Mouse (Mus musculus): ENCODE results near the gene Alk. TPM values are rescaled to one million over a fixed set of nuclear protein-coding genes. Genes with fewer than 3 reads are reported as not detected.
A peak's percentile ranks its signal among the peaks of the same experiment; 100 is the strongest.

Alk gene
- polyA plus RNA-seq, 1 experiment from 2014 or later, result 8.3 TPM

- peak overlapping the region; percentile 63; the same call in 1 of the 2 replicates for H3K27ac ChIP-seq (replicated peaks)
- 46% methylated on average over 11 of the region's 11 CpGs for WGBS
- H3K9ac ChIP-seq (replicated peaks), result no peak overlapping the region
- H3K9me3 ChIP-seq (replicated peaks), result no peaks in the 10 kb centered on the region
- H3K27me3 ChIP-seq (replicated peaks), result no peaks in the 10 kb centered on the region
- no peak for ATAC-seq (ENCODE audit: low FRiP score)
- peaks cover 21% of the 10 kb centered on the region for H3K4me1 ChIP-seq
- no peaks in the 10 kb centered on the region for H3K36me3 ChIP-seq
- no peak overlapping the region for H3K4me2 ChIP-seq
- no peak overlapping the region for H3K4me3 ChIP-seq (replicated peaks)
Measured at GRCm38 (mm10) chr17:72043667-72044390, 560.6 kb downstream of the Alk start.

GRCm38 (mm10) chr17:72043001-72043666 is 561.3 kb downstream of the Alk start:
- H3K27ac ChIP-seq (replicated peaks), result peak overlapping the region; percentile 63; the same call in 1 of the 2 replicates
- no peak overlapping the region for H3K4me3 ChIP-seq (replicated peaks)
- H3K9ac ChIP-seq (replicated peaks), result no peak overlapping the region
- peaks cover 21% of the 10 kb centered on the region for H3K4me1 ChIP-seq
- 52% methylated on average over 9 of the region's 9 CpGs for WGBS
- no peak for ATAC-seq (ENCODE audit: low FRiP score)
- no peaks in the 10 kb centered on the region for H3K27me3 ChIP-seq (replicated peaks)
- H3K9me3 ChIP-seq (replicated peaks), result no peaks in the 10 kb centered on the region
- H3K36me3 ChIP-seq, result no peaks in the 10 kb centered on the region
- H3K4me2 ChIP-seq, result no peak overlapping the region

GRCm38 (mm10) chr17:72039176-72039948 is 565.1 kb downstream of the Alk start:
- 67% methylated on average over 7 of the region's 7 CpGs for WGBS

GRCm38 (mm10) chr17:72038371-72038770 is 566.1 kb downstream of the Alk start:
- H3K9me3 ChIP-seq (replicated peaks), result no peaks in the 10 kb centered on the region
- 80% methylated on average over 5 of the region's 5 CpGs for WGBS
- ATAC-seq (ENCODE audit: low FRiP score), result no peak

More at GRCm38 (mm10) chr17:72039176-72039948, 565.1 kb downstream of the Alk start:
- Histone ChIP-seq H3K4me1 (peaks cover 14% of the 10 kb centered on the region), H3K27me3 (replicated peaks) (no peaks in the 10 kb centered on the region), H3K27ac (replicated peaks) (no peak overlapping the region), H3K9me3 (replicated peaks) (no peaks in the 10 kb centered on the region), H3K4me2 (no peak overlapping the region), H3K36me3 (no peaks in the 10 kb centered on the region), H3K9ac (replicated peaks) (no peak overlapping the region), H3K4me3 (replicated peaks) (no peak overlapping the region)
- no peak for ATAC-seq (ENCODE audit: low FRiP score)

GRCm38 (mm10) chr17:72030672-72031071 is 573.8 kb downstream of the Alk start:
- H3K4me3 ChIP-seq (replicated peaks), result no peak overlapping the region
- H3K9me3 ChIP-seq (replicated peaks), result no peaks in the 10 kb centered on the region
- no peaks in the 10 kb centered on the region for H3K27me3 ChIP-seq (replicated peaks)
- no peaks in the 10 kb centered on the region for H3K4me1 ChIP-seq
- H3K27ac ChIP-seq (replicated peaks), result no peak overlapping the region
- no peak overlapping the region for H3K9ac ChIP-seq (replicated peaks)
- no peak for ATAC-seq (ENCODE audit: low FRiP score)
- H3K4me2 ChIP-seq, result no peak overlapping the region
- H3K36me3 ChIP-seq, result no peaks in the 10 kb centered on the region
- WGBS, result 60% methylated on average over 7 of the region's 7 CpGs

More at GRCm38 (mm10) chr17:72038371-72038770, 566.1 kb downstream of the Alk start:
- no peak overlapping the region for H3K4me3 ChIP-seq (replicated peaks)
- H3K9ac ChIP-seq (replicated peaks), result no peak overlapping the region
- H3K36me3 ChIP-seq, result no peaks in the 10 kb centered on the region
- no peaks in the 10 kb centered on the region for H3K27me3 ChIP-seq (replicated peaks)
- H3K4me2 ChIP-seq, result no peak overlapping the region
- H3K27ac ChIP-seq (replicated peaks), result no peak overlapping the region
- peaks cover 7% of the 10 kb centered on the region for H3K4me1 ChIP-seq

- H3K36me3 ChIP-seq, result no peaks in the 10 kb centered on the region
- no peak overlapping the region for H3K4me2 ChIP-seq
- H3K4me1 ChIP-seq, result no peaks in the 10 kb centered on the region
- 49% methylated on average over 9 of the region's 9 CpGs for WGBS
- no peaks in the 10 kb centered on the region for H3K9me3 ChIP-seq (replicated peaks)
- H3K27ac ChIP-seq (replicated peaks), result no peak overlapping the region
- no peak for ATAC-seq (ENCODE audit: low FRiP score)
- H3K9ac ChIP-seq (replicated peaks), result no peak overlapping the region
- H3K4me3 ChIP-seq (replicated peaks), result no peak overlapping the region
- H3K27me3 ChIP-seq (replicated peaks), result no peaks in the 10 kb centered on the region
Measured at GRCm38 (mm10) chr17:72023323-72023722, 581.1 kb downstream of the Alk start.

GRCm38 (mm10) chr17:72021733-72022669 is 582.4 kb downstream of the Alk start:
- no peaks in the 10 kb centered on the region for H3K36me3 ChIP-seq
- H3K27ac ChIP-seq (replicated peaks), result no peak overlapping the region
- WGBS, result 70% methylated on average over 10 of the region's 10 CpGs
- no peak overlapping the region for H3K4me2 ChIP-seq
- peak; percentile 65; the same call in 1 of the 2 replicates for ATAC-seq (ENCODE audit: low FRiP score)
- no peaks in the 10 kb centered on the region for H3K27me3 ChIP-seq (replicated peaks)
- no peak overlapping the region for H3K9ac ChIP-seq (replicated peaks)
- H3K4me1 ChIP-seq, result no peaks in the 10 kb centered on the region
- H3K9me3 ChIP-seq (replicated peaks), result no peaks in the 10 kb centered on the region
- no peak overlapping the region for H3K4me3 ChIP-seq (replicated peaks)

- Histone ChIP-seq H3K27ac (replicated peaks) (no peak overlapping the region), H3K27me3 (replicated peaks) (no peaks in the 10 kb centered on the region), H3K9ac (replicated peaks) (no peak overlapping the region), H3K4me2 (no peak overlapping the region), H3K4me1 (no peaks in the 10 kb centered on the region), H3K9me3 (replicated peaks) (no peaks in the 10 kb centered on the region), H3K4me3 (replicated peaks) (no peak overlapping the region), H3K36me3 (no peaks in the 10 kb centered on the region)
- ATAC-seq (ENCODE audit: low FRiP score), result no peak
Measured at GRCm38 (mm10) chr17:72017329-72017728, 587.1 kb downstream of the Alk start.

- H3K4me2 ChIP-seq, result no peak overlapping the region
- H3K27me3 ChIP-seq (replicated peaks), result no peaks in the 10 kb centered on the region
- no peaks in the 10 kb centered on the region for H3K4me1 ChIP-seq
- H3K36me3 ChIP-seq, result no peaks in the 10 kb centered on the region
- H3K9me3 ChIP-seq (replicated peaks), result no peaks in the 10 kb centered on the region
- 49% methylated on average over 3 of the region's 3 CpGs for WGBS
- H3K4me3 ChIP-seq (replicated peaks), result no peak overlapping the region
- ATAC-seq (ENCODE audit: low FRiP score), result no peak
- H3K27ac ChIP-seq (replicated peaks), result no peak overlapping the region
- H3K9ac ChIP-seq (replicated peaks), result no peak overlapping the region
Measured at GRCm38 (mm10) chr17:72015253-72015652, 589.2 kb downstream of the Alk start.

- 84% methylated on average over 9 of the region's 9 CpGs for WGBS
- no peak overlapping the region for H3K9ac ChIP-seq (replicated peaks)
- H3K4me2 ChIP-seq, result no peak overlapping the region
- no peaks in the 10 kb centered on the region for H3K27me3 ChIP-seq (replicated peaks)
- no peaks in the 10 kb centered on the region for H3K4me1 ChIP-seq
- H3K9me3 ChIP-seq (replicated peaks), result no peaks in the 10 kb centered on the region
- no peak overlapping the region for H3K4me3 ChIP-seq (replicated peaks)
- no peak for ATAC-seq (ENCODE audit: low FRiP score)
- no peaks in the 10 kb centered on the region for H3K36me3 ChIP-seq
- no peak overlapping the region for H3K27ac ChIP-seq (replicated peaks)
Measured at GRCm38 (mm10) chr17:72012775-72013174, 591.7 kb downstream of the Alk start.

GRCm38 (mm10) chr17:72009836-72010235 is 594.6 kb downstream of the Alk start:
- H3K4me3 ChIP-seq (replicated peaks), result no peak overlapping the region

More at GRCm38 (mm10) chr17:72009836-72010235, 594.6 kb downstream of the Alk start:
- Histone ChIP-seq H3K36me3 (no peaks in the 10 kb centered on the region), H3K4me1 (no peaks in the 10 kb centered on the region), H3K27ac (replicated peaks) (no peak overlapping the region), H3K4me2 (no peak overlapping the region), H3K27me3 (replicated peaks) (no peaks in the 10 kb centered on the region), H3K9ac (replicated peaks) (no peak overlapping the region), H3K9me3 (replicated peaks) (no peaks in the 10 kb centered on the region)
- no peak for ATAC-seq (ENCODE audit: low FRiP score)
- WGBS, result 87% methylated on average over 2 of the region's 2 CpGs

Measured in neural tube, embryonic 15.5 days (tissue).